Mouse (Mus musculus) heart, adult 11 months (tissue): Measurements from ENCODE around the gene Ccdc189.

Experiments used
- DNase-seq: peaks from one replicate; pipeline ENCODE4 v3.0.0; 2022

The Ccdc189 gene

GRCm38 (mm10) chr7:127589637-127590036, 1.2 kb upstream of the Ccdc189 start:
- DNase-seq = peak; percentile 91

- no peak for DNase-seq
Observed at GRCm38 (mm10) chr7:127588901-127589300, 506 bp upstream of the Ccdc189 start.

- DNase-seq = peak; percentile 90
Observed at GRCm38 (mm10) chr7:127587196-127587595, 1.2 kb downstream of the Ccdc189 start.

- DNase-seq = peak; percentile 89
Observed at GRCm38 (mm10) chr7:127586149-127586548, 2.2 kb downstream of the Ccdc189 start.

GRCm38 (mm10) chr7:127585031-127585430, 3.4 kb downstream of the Ccdc189 start:
- no peak for DNase-seq

GRCm38 (mm10) chr7:127583260-127583659, 5.1 kb downstream of the Ccdc189 start:
- DNase-seq = peak; percentile 79

- peak; percentile 80 for DNase-seq
Observed at GRCm38 (mm10) chr7:127574115-127574514, 14.3 kb downstream of the Ccdc189 start.

- no peak for DNase-seq
Observed at GRCm38 (mm10) chr7:127573503-127574008, 14.8 kb downstream of the Ccdc189 start.

GRCm38 (mm10) chr7:127572895-127573471, 15.4 kb downstream of the Ccdc189 start, which contains the start of gene Phkg2:
Gene Phkg2 (plus strand): TSS chr7:127573340.
- DNase-seq = peak; percentile 100

- DNase-seq = peak; percentile 96
Observed at GRCm38 (mm10) chr7:127564381-127565150, 23.8 kb downstream of the Ccdc189 start.

GRCm38 (mm10) chr7:127561340-127561858, 27.0 kb downstream of the Ccdc189 start, which contains the start of gene Tmem265:
Gene Tmem265 (plus strand): TSS chr7:127561390.
- peak; percentile 70 for DNase-seq

GRCm38 (mm10) chr7:127560580-127560979, 27.8 kb downstream of the Ccdc189 start:
- peak; percentile 84 for DNase-seq

GRCm38 (mm10) chr7:127551558-127551957, 36.8 kb downstream of the Ccdc189 start:
- DNase-seq = peak; percentile 37

- DNase-seq = peak; percentile 95
Observed at GRCm38 (mm10) chr7:127549116-127549835, 39.1 kb downstream of the Ccdc189 start.

- peak; percentile 88 for DNase-seq
Observed at GRCm38 (mm10) chr7:127541671-127542070, 46.7 kb downstream of the Ccdc189 start.
